Mouse (Mus musculus): ENCODE data around the gene Fam169a. TPM values are rescaled to one million over a fixed set of nuclear protein-coding genes. Genes with fewer than 3 reads are reported as not detected.
"Not testable (repeated sequence)": the region's sequence is repeated elsewhere in the genome, so short reads cannot be mapped to it uniquely, and the experiment has no call there.

The Fam169a gene
- polyA plus RNA-seq, 1 experiment: 20.1 TPM

DNA sequence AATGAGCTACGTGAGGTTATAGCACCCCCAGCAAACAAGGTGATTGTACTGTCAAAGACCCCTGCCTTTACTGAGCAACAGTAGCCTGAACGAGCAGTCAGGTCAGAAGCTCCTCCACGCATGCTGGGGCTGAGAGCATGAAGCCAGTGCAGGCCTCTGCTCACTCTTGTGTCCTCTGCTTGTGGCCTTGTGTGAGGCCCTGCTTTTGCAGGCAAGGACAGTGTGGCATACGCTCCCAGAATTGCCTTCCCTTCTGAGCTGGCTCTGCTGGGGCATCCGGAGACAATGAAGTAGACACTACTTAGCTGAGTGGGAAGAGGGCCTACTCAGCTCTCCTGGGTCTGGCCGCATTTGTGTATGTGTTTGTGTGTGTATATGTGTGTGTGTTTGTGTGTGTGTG lies 7.3 kb upstream of the Fam169a start:
- TF ChIP-seq POLR2A (IDR thresholded peaks at IDR 0.05; ENCODE audit: extremely low read depth, insufficient read depth, low read length): no peak
- no peak for TF ChIP-seq CTCF (IDR thresholded peaks at IDR 0.05; ENCODE audit: extremely low read depth, insufficient read depth, low read length)
- Histone ChIP-seq H3K4me3 (ENCODE audit: insufficient read depth, low read length) (no peak overlapping the region), H3K27ac (ENCODE audit: insufficient read depth, low read length) (no peak overlapping the region), H3K4me1 (ENCODE audit: control insufficient read depth, insufficient read depth, low read length) (no peaks in the 10 kb centered on the region)

DNA sequence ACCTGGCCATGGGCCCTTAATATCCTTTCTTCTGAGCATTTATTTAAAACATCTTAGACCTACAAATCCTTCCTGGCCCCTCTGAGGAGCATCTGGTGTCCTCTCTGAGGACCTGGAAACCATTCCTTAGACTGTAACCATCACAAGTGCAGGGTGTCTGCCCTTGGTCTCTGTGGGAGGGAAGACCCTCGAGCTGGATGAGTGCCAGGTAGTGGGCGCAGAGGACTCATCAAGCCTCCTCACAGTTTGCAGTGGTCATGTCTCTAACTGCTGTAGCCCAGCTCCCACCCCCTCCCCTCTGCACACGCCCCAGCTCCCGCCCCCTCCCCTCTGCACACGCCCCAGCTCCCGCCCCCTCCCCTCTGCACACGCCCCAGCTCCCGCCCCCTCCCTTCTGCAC lies 6.8 kb upstream of the Fam169a start:
- TF ChIP-seq POLR2A (IDR thresholded peaks at IDR 0.05; ENCODE audit: extremely low read depth, insufficient read depth, low read length) (no peak), CTCF (IDR thresholded peaks at IDR 0.05; ENCODE audit: extremely low read depth, insufficient read depth, low read length) (no peak)
- no peaks in the 10 kb centered on the region for H3K4me1 ChIP-seq (ENCODE audit: control insufficient read depth, insufficient read depth, low read length)

DNA sequence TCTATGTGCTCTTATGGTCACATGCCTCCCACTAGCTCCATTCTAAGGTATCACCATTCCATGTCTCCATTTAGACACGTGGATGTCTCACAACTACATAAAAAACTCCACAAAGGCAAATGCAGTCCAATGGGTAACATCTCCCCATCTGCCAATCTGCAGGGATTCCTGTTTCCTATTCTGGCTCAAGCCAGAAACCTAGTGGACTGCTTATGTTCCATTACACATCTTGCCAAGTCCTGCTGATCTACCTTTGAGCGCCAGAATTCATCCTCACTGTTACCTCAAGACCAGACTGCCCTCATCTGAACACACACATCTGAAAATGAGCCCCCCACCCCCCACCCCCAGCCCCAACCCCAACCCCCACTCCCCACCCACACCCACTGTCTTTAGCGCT lies 4.9 kb upstream of the Fam169a start:
- Histone ChIP-seq H3K4me1 (ENCODE audit: control insufficient read depth, insufficient read depth, low read length) (no peaks in the 10 kb centered on the region), H3K27ac (ENCODE audit: insufficient read depth, low read length) (no peak overlapping the region), H3K4me3 (ENCODE audit: insufficient read depth, low read length) (no peak overlapping the region)
- TF ChIP-seq POLR2A (IDR thresholded peaks at IDR 0.05; ENCODE audit: extremely low read depth, insufficient read depth, low read length) (no peak), CTCF (IDR thresholded peaks at IDR 0.05; ENCODE audit: extremely low read depth, insufficient read depth, low read length) (no peak)

More for the DNA sequence above, 6.8 kb upstream of the Fam169a start:
- Histone ChIP-seq H3K27ac (ENCODE audit: insufficient read depth, low read length) (no peak overlapping the region), H3K4me3 (ENCODE audit: insufficient read depth, low read length) (no peak overlapping the region)

DNA sequence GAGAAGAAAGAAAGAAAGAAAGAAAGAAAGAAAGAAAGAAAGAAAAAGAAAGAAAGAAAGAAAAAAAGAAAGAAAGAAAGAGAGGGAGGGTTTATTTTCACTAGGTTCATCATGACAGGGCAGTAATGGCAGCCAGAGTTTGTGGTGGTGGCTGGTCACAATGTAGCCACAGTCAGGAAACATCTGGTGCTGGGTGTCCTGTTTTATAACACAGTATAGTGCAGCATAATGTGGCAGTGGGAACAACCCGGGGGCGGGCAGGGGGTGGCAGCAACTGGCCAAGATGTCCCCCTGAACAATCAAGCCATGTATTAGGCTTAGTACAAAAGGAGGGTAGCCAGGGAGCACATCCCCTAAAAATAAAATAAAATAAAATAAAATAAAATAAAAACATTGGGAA lies 3.7 kb upstream of the Fam169a start:
- H3K27ac ChIP-seq (ENCODE audit: insufficient read depth, low read length): no peak overlapping the region
- H3K4me3 ChIP-seq (ENCODE audit: insufficient read depth, low read length): no peak overlapping the region
- H3K4me1 ChIP-seq (ENCODE audit: control insufficient read depth, insufficient read depth, low read length): no peaks in the 10 kb centered on the region
- no peak for TF ChIP-seq CTCF (IDR thresholded peaks at IDR 0.05; ENCODE audit: extremely low read depth, insufficient read depth, low read length)
- no peak for TF ChIP-seq POLR2A (IDR thresholded peaks at IDR 0.05; ENCODE audit: extremely low read depth, insufficient read depth, low read length)

DNA sequence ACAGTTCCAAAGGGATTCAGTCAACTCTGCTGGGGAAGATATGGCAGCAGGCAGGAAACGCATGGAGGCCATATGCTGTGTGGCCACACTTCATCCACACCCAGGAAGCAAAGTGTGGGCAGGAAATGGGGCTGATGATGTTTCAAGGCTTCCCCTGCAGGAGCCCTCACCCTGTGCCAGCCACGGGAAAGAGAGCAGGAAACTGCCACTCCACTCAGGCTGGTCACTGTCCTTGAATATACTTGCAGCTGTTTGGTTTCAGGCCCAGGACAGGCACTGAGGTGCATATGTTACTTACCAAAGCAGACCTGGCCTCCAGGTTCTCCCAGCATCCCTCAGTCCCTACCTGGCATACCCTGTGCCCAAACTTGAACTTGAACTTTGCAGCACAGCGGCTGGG lies 2.7 kb upstream of the Fam169a start:
- no peaks in the 10 kb centered on the region for H3K4me1 ChIP-seq (ENCODE audit: control insufficient read depth, insufficient read depth, low read length)
- no peak overlapping the region for H3K4me3 ChIP-seq (ENCODE audit: insufficient read depth, low read length)
- H3K27ac ChIP-seq (ENCODE audit: insufficient read depth, low read length): no peak overlapping the region
- TF ChIP-seq CTCF (IDR thresholded peaks at IDR 0.05; ENCODE audit: extremely low read depth, insufficient read depth, low read length): no peak
- TF ChIP-seq POLR2A (IDR thresholded peaks at IDR 0.05; ENCODE audit: extremely low read depth, insufficient read depth, low read length): no peak

DNA sequence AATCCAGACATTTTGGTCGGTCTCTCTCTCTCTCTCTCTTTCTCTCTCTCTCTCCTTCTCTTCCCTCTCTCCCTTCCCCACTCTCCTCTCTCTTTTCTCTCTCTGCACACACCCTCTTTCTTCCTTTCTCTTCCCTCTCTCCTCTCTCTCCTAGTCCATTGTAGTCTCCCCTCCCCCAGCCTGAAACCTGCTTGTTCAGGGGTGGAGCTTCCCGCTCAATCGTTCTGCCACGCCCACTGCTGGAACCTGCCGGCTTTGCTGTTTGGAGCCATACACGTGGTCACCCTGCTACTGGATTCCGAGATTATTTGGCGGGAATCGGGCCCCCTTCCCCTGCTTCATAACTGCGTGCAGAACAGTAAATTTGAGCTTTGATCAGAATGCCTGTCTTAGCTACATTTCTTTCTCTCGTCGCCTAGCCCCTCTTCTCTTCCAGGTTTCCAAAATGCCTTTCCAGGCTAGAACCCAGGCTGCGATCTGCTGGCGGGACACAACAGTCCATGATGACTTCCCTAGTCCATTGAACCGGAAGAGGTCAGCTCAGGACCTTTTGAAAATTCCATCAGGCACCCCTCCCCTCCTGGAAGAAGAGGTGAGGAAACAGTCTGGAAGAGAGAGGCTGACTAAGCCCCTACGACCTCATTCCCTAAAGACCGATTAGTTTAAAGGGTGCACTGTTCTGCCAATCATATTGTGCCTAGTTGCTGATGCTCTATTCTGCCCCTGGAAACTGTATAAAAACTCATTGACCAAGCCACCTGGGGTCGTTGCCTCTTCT lies 2.1 kb upstream of the Fam169a start:
- not testable (repeated sequence) for H3K4me1 ChIP-seq (ENCODE audit: control insufficient read depth, insufficient read depth, low read length); H3K4me3 ChIP-seq (ENCODE audit: insufficient read depth, low read length); H3K27ac ChIP-seq (ENCODE audit: insufficient read depth, low read length)

DNA sequence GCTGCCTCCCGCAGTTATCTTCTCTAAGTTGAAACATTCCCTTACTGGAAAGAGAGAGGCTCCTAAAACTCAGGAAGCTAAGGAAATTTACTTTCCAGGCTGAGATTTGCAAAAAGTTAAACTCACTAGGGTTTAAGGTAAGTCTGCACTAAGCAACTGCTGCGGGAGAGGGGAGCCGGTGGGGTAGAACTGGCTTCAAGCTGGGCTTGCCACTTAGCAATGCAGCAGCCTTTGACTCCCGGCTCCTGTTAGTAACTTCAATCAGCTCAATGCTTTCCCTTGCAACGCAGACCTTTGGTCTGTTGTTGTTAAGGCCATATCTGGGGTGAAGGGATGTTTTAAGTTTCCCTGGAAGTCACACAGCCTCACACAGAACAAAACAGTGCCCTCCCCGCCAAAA lies 605 bp downstream of the Fam169a start:
- Histone ChIP-seq H3K27ac (ENCODE audit: insufficient read depth, low read length) (no peak overlapping the region), H3K4me1 (ENCODE audit: control insufficient read depth, insufficient read depth, low read length) (no peaks in the 10 kb centered on the region), H3K4me3 (ENCODE audit: insufficient read depth, low read length) (no peak overlapping the region)
- TF ChIP-seq CTCF (IDR thresholded peaks at IDR 0.05; ENCODE audit: extremely low read depth, insufficient read depth, low read length): no peak
- no peak for TF ChIP-seq POLR2A (IDR thresholded peaks at IDR 0.05; ENCODE audit: extremely low read depth, insufficient read depth, low read length)

DNA sequence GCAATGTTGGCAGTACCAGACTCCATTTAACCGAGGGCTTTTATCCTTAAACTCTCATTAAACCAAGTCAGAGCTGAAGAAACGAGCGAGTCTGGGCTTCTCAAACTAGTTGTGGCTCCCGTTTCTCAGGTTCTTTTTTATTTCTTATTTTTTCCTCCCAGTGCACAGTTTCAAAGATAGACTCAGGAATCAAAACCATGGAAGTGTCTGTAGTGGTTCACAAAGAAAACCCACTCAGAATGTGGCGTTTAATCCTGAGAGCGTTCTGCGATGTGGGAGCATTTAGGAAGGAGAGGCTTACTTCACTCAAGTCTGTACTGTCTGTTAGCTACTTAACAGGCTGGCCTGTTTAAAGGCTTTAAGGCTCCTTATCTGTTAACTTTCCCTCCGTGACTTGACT lies 1.1 kb downstream of the Fam169a start:
- Histone ChIP-seq H3K4me3 (ENCODE audit: insufficient read depth, low read length) (no peak overlapping the region), H3K27ac (ENCODE audit: insufficient read depth, low read length) (no peak overlapping the region), H3K4me1 (ENCODE audit: control insufficient read depth, insufficient read depth, low read length) (no peaks in the 10 kb centered on the region)
- TF ChIP-seq POLR2A (IDR thresholded peaks at IDR 0.05; ENCODE audit: extremely low read depth, insufficient read depth, low read length) (no peak), CTCF (IDR thresholded peaks at IDR 0.05; ENCODE audit: extremely low read depth, insufficient read depth, low read length) (no peak)

DNA sequence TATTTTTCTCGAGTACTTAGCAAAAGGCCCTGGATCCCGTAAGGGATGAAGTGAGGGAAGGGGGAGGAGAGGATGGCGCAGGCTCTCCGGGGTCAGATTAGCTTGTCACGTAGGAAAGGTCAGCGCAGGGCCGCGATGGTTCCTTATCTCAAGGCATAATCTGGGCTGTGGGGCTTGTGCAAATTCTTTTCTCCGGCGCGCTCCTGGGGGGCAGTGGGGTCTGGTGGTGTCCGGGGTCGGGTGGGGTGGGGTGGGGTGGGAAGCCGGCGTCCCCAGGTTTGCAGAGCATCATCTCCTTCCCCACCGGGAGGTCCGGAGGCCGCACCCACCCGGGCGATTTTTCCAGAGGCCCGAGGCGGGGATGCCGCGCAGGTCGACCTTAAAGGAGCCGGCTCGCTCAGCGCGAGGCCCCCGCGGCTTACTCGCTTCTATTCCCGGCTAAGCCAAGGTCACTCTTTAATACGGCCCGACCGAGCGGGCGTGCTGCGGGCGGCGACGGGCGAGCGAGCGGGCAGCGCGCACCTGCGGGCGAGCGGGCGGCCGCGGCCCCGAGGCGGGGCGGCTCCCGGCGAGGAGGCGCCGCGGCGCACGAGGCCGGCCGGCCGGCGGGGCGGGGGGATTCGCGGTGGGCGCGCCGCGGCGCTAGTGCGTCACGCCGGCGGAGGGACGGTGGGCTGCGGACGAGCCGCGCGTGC lies 4.0 kb downstream of the Fam169a start:
- H3K4me1 ChIP-seq (ENCODE audit: control insufficient read depth, insufficient read depth, low read length): no peaks in the 10 kb centered on the region; the same call in none of the 2 replicates
- H3K27ac ChIP-seq (ENCODE audit: insufficient read depth, low read length): peak overlapping the region; percentile 93
- H3K4me3 ChIP-seq (ENCODE audit: insufficient read depth, low read length): peak overlapping the region; percentile 46
- TF ChIP-seq POLR2A (IDR thresholded peaks at IDR 0.05; ENCODE audit: extremely low read depth, insufficient read depth, low read length) (no peak), CTCF (IDR thresholded peaks at IDR 0.05; ENCODE audit: extremely low read depth, insufficient read depth, low read length) (no peak)

DNA sequence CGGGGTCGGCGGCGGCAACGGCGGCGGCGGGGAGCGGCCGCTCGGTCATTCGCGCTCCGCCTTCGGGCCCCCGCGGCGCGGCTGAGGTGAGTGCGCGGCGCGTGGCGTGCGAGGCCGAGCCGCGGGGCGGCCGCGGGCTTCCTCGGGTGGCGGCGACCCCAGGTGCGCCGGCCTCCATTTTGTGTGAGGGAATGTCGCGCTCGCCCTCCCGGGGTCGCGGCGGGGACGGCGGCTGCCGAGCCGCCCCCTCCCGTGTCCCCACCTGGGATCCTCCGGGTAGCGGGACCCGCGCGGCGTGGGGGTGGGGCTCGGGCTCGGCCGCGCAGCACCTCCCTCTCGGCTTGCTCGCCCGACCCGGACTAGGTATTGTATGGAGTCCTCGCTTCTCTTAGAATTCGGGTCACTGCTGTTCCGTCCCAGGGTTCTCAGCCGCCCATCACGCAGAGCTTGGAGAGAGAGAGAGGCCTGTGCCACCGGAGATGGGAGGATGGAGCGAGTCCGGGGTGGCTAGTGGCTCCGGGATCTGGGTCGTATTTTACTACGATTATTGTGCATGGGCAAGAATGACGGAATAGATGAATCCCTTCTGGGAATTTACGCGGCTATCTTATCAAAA lies 4.6 kb downstream of the Fam169a start:
- Histone ChIP-seq H3K4me1 (ENCODE audit: control insufficient read depth, insufficient read depth, low read length) (no peaks in the 10 kb centered on the region; the same call in none of the 2 replicates), H3K4me3 (ENCODE audit: insufficient read depth, low read length) (peak overlapping the region; percentile 46), H3K27ac (ENCODE audit: insufficient read depth, low read length) (0 out of 2 replicates have a peak overlapping the region, but pooled peaks have one; percentile 0)
- TF ChIP-seq CTCF (IDR thresholded peaks at IDR 0.05; ENCODE audit: extremely low read depth, insufficient read depth, low read length): no peak
- no peak for TF ChIP-seq POLR2A (IDR thresholded peaks at IDR 0.05; ENCODE audit: extremely low read depth, insufficient read depth, low read length)
